Mouse (Mus musculus): ENCODE data around the gene Cdca4. TPM values are rescaled to one million over a fixed set of nuclear protein-coding genes. Genes with fewer than 3 reads are reported as not detected.
A peak's percentile ranks its signal among the peaks of the same experiment; 100 is the strongest.

Gene Cdca4
- polyA plus RNA-seq, 1 experiment from 2014 or later = 53.2 TPM

DNA sequence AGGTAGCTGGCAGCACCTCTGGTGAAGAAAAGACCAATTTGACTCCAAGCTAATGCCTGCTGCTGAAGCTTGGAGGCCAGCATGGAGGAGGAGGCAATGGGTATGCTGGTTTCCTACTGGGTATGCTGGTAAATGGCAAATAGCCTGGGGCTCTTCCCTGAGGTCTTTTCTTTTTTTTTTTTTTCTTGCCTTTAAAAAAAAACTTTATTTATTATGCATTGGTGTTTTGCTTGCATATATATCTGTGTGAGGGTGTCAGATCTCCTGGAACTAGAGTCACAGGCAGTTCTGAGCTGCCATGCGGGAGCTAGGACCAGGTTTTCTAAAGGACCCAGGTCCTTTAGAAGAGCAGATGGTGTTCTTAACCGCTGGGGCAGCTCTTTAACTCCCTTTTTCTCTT is 42.0 kb upstream of the Cdca4 start:
- ATAC-seq (replicated peaks; ENCODE audit: extremely low read depth, insufficient read depth, low FRiP score) = no peak
- H3K36me3 ChIP-seq (ENCODE audit: control insufficient read depth, insufficient read depth) = no peaks in the 10 kb centered on the region
- WGBS = 89% methylated on average over 2 of the region's 2 CpGs
- H3K27ac ChIP-seq (ENCODE audit: low read length) = no peak overlapping the region; the same call in 1 of the 2 replicates
- no peaks in the 10 kb centered on the region for H3K9me3 ChIP-seq (replicated peaks; ENCODE audit: control insufficient read depth, low read length)
- 0 out of 2 replicates have a peak overlapping the region, but pooled peaks have one; percentile 6 for H3K4me3 ChIP-seq (ENCODE audit: low read length)
- peaks cover 43% of the 10 kb centered on the region for H3K27me3 ChIP-seq (ENCODE audit: control insufficient read depth, insufficient read depth, low read length)
- peaks cover 23% of the 10 kb centered on the region for H3K4me1 ChIP-seq (ENCODE audit: control insufficient read depth, insufficient read depth, low read length)
- no peak overlapping the region for H3K9ac ChIP-seq (ENCODE audit: low read length)
- H3K4me2 ChIP-seq (ENCODE audit: low read depth, low read length) = no peak overlapping the region; the same call in 1 of the 2 replicates

DNA sequence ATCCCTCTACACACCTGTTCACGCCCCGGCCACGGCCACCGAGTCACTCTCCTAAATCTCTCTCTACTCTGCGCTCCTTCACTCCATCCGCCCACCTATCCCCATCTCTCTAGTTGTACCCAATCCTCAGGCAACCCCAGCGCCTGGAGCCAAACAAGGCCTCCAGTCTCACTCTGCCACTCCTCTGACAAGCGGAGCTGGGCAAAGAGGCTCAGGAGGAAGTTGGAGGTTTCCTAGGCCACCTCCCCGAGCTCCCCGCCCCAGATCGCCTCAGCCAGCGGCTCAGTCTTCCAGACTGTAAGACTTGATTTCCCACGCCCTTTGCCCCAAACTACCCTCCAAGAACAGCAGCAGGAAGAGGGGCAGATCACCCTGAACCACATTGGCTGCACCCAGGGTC is 41.6 kb upstream of the Cdca4 start:
- ATAC-seq (replicated peaks; ENCODE audit: extremely low read depth, insufficient read depth, low FRiP score) = no peak
- WGBS = 48% methylated on average over 13 of the region's 13 CpGs
- Histone ChIP-seq H3K9me3 (replicated peaks; ENCODE audit: control insufficient read depth, low read length) (no peaks in the 10 kb centered on the region), H3K36me3 (ENCODE audit: control insufficient read depth, insufficient read depth) (no peaks in the 10 kb centered on the region), H3K27me3 (ENCODE audit: control insufficient read depth, insufficient read depth, low read length) (peaks cover 38% of the 10 kb centered on the region), H3K4me2 (ENCODE audit: low read depth, low read length) (no peak overlapping the region; the same call in 1 of the 2 replicates), H3K9ac (ENCODE audit: low read length) (no peak overlapping the region), H3K4me3 (ENCODE audit: low read length) (0 out of 2 replicates have a peak overlapping the region, but pooled peaks have one; percentile 6), H3K4me1 (ENCODE audit: control insufficient read depth, insufficient read depth, low read length) (peaks cover 18% of the 10 kb centered on the region), H3K27ac (ENCODE audit: low read length) (no peak overlapping the region; the same call in 1 of the 2 replicates)

DNA sequence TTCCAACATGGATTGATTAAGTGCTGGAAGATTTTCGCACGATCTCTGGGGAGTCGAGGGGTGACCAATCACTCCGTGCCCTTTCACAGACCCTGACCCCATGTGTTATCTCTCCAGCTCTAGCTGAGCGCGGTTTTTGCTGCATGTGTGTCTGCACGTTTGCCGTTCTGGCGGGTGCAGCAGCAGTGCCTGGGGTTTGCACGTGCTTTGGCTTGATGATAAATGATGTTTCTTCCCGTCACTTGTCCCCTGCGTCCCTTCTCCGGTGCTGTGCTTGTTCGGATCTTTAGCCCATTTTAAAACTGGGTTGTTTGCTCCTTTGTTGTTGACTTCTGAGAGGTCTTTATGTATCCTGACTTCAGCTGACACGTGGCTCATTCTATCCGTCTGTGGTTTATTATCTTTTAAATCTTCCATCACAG is 40.6 kb upstream of the Cdca4 start:
- Histone ChIP-seq H3K27ac (ENCODE audit: low read length) (no peak overlapping the region; the same call in 1 of the 2 replicates), H3K4me1 (ENCODE audit: control insufficient read depth, insufficient read depth, low read length) (peaks cover 18% of the 10 kb centered on the region), H3K36me3 (ENCODE audit: control insufficient read depth, insufficient read depth) (no peaks in the 10 kb centered on the region), H3K9ac (ENCODE audit: low read length) (no peak overlapping the region), H3K4me2 (ENCODE audit: low read depth, low read length) (peak overlapping the region; percentile 49), H3K4me3 (ENCODE audit: low read length) (0 out of 2 replicates have a peak overlapping the region, but pooled peaks have one; percentile 18), H3K9me3 (replicated peaks; ENCODE audit: control insufficient read depth, low read length) (no peaks in the 10 kb centered on the region), H3K27me3 (ENCODE audit: control insufficient read depth, insufficient read depth, low read length) (peaks cover 32% of the 10 kb centered on the region)
- ATAC-seq (replicated peaks; ENCODE audit: extremely low read depth, insufficient read depth, low FRiP score) = no peak
- 5% methylated on average over 16 of the region's 16 CpGs for WGBS

DNA sequence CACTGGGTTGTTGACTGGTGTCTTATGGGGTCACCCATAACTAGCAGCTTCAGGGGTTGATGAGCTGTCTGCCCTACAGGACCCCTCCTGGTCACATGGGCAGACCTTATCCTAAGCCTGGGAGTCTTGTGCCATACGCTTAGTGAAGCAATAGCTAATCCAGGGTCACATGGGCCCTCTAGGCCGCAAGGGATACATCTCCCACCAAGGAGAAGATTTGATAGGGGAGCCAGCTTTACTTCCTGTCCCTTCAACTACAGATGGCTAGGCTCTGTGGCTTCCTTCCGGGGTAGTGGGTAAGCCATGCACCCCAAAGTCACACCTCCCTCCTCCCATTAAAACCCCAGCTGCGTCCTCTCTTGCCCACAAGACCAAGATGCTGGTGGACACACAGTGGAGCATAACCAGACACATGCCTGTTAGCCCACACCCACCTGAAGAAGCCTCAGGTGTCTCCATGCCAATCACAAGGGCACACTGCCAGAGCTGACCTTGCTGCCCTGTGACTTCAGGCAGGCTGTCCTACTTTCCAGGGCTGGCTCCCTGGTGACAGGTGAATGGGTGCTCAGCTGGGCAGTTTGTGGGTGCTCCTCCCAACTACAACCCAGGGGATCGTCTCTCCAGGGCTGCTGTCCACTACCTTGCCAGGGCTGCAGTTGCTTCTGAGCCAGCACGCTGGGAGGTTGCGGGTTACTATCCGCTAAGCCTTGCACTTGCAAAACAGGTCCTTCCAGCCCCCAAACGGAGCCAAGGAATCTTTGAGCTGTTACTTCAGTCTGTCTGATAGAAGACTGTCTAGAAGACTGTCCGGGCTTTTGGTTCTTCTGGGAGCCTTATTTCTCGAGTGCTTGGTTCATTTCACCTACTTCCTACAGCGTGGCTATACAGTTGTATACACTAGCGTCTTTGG is 39.2 kb upstream of the Cdca4 start, which contains the start of gene Gpr132:
Gene Gpr132 (minus strand): TSS at position 51 of the 910 bp plus-strand sequence.
- ATAC-seq (replicated peaks; ENCODE audit: extremely low read depth, insufficient read depth, low FRiP score) = no peak
- Histone ChIP-seq H3K27me3 (ENCODE audit: control insufficient read depth, insufficient read depth, low read length) (peaks cover 20% of the 10 kb centered on the region), H3K27ac (ENCODE audit: low read length) (no peak within 1 kb of the TSS), H3K9ac (ENCODE audit: low read length) (no peak within 1 kb of the TSS), H3K4me3 (ENCODE audit: low read length) (no peak within 1 kb of the TSS), H3K9me3 (replicated peaks; ENCODE audit: control insufficient read depth, low read length) (no peaks in the 10 kb centered on the region), H3K4me1 (ENCODE audit: control insufficient read depth, insufficient read depth, low read length) (peaks cover 14% of the 10 kb centered on the region), H3K4me2 (ENCODE audit: low read depth, low read length) (no peak within 1 kb of the TSS), H3K36me3 (ENCODE audit: control insufficient read depth, insufficient read depth) (no peaks in the 10 kb centered on the region)
- WGBS = 60% methylated on average over 13 of the region's 13 CpGs

- H3K4me2 ChIP-seq (ENCODE audit: low read depth, low read length) = no peak overlapping the region
- H3K9me3 ChIP-seq (replicated peaks; ENCODE audit: control insufficient read depth, low read length) = no peaks in the 10 kb centered on the region
- peaks cover 14% of the 10 kb centered on the region for H3K4me1 ChIP-seq (ENCODE audit: control insufficient read depth, insufficient read depth, low read length)
- ATAC-seq (replicated peaks; ENCODE audit: extremely low read depth, insufficient read depth, low FRiP score) = no peak
- 82% methylated on average over 7 of the region's 7 CpGs for WGBS
- H3K27ac ChIP-seq (ENCODE audit: low read length) = no peak overlapping the region
- H3K36me3 ChIP-seq (ENCODE audit: control insufficient read depth, insufficient read depth) = no peaks in the 10 kb centered on the region
- H3K9ac ChIP-seq (ENCODE audit: low read length) = no peak overlapping the region
- H3K4me3 ChIP-seq (ENCODE audit: low read length) = no peak overlapping the region
- peaks cover 17% of the 10 kb centered on the region for H3K27me3 ChIP-seq (ENCODE audit: control insufficient read depth, insufficient read depth, low read length)
Observed at GRCm38 (mm10) chr12:112867106-112867674, 38.0 kb upstream of the Cdca4 start.

DNA sequence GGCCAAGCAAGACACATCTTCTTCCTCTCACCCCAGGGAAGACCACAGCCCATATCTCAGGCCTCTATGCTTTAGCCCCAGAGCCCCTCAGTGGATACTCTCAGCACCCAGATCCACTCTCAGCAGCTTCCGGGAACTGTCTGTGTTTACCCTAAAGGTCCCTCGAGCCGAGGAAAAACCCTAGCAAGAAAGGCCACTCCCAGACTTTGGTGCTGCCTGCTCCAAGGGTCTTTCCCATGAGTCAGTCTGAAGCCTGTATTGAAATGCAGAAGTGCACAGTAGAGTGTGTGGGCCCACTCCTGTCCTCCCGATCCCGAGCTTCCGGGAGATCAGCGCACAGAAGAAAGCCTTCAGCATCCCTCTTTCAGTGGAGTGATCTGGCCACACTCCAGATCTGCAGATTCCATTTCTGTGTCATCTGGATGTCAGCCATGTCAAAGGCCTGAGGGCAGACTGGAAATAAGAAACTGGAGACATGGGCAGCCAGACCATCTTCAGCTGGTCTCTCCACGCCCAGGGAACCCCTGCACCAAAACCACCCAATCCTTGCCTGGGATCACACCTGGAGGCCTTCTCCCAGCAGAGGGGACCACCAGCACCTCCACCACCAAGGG is 37.4 kb upstream of the Cdca4 start:
- H3K9me3 ChIP-seq (replicated peaks; ENCODE audit: control insufficient read depth, low read length) = no peaks in the 10 kb centered on the region
- no peak overlapping the region for H3K27ac ChIP-seq (ENCODE audit: low read length)
- H3K27me3 ChIP-seq (ENCODE audit: control insufficient read depth, insufficient read depth, low read length) = peaks cover 12% of the 10 kb centered on the region
- no peak for ATAC-seq (replicated peaks; ENCODE audit: extremely low read depth, insufficient read depth, low FRiP score)
- peaks cover 14% of the 10 kb centered on the region for H3K4me1 ChIP-seq (ENCODE audit: control insufficient read depth, insufficient read depth, low read length)
- no peak overlapping the region for H3K4me3 ChIP-seq (ENCODE audit: low read length)
- H3K9ac ChIP-seq (ENCODE audit: low read length) = 0 out of 2 replicates have a peak overlapping the region, but pooled peaks have one; percentile 1
- 41% methylated on average over 8 of the region's 8 CpGs for WGBS
- no peak overlapping the region for H3K4me2 ChIP-seq (ENCODE audit: low read depth, low read length)
- no peaks in the 10 kb centered on the region for H3K36me3 ChIP-seq (ENCODE audit: control insufficient read depth, insufficient read depth)

- Histone ChIP-seq H3K36me3 (ENCODE audit: control insufficient read depth, insufficient read depth) (no peaks in the 10 kb centered on the region), H3K9me3 (replicated peaks; ENCODE audit: control insufficient read depth, low read length) (no peaks in the 10 kb centered on the region), H3K9ac (ENCODE audit: low read length) (no peak overlapping the region), H3K4me1 (ENCODE audit: control insufficient read depth, insufficient read depth, low read length) (peaks cover 12% of the 10 kb centered on the region), H3K4me2 (ENCODE audit: low read depth, low read length) (no peak overlapping the region), H3K27me3 (ENCODE audit: control insufficient read depth, insufficient read depth, low read length) (peaks cover 3% of the 10 kb centered on the region; the same call in 1 of the 2 replicates), H3K27ac (ENCODE audit: low read length) (no peak overlapping the region), H3K4me3 (ENCODE audit: low read length) (no peak overlapping the region)
- ATAC-seq (replicated peaks; ENCODE audit: extremely low read depth, insufficient read depth, low FRiP score) = no peak
- WGBS = 72% methylated on average over 7 of the region's 7 CpGs
Observed at GRCm38 (mm10) chr12:112864804-112865203, 35.6 kb upstream of the Cdca4 start.

DNA sequence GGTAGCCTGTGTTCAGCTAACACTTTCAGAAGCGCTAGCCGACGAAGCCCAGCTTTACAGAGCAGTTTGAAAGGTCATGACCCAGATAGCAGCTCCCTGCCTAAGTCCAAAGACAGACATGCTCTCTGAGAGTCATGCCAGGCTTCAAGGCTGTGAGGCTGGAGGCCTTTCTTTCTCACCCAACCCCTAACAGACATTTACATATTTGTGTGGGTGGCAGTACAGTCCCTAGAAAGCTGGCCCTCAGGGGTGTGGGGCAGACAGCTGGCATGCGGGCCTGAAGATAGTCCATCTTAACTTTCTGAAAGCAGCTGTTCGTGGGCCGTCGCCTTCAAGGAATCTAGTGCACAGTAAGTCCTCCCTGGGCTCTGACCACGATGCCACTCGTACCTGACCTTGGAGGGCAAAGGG is 32.7 kb upstream of the Cdca4 start:
- Histone ChIP-seq H3K27ac (ENCODE audit: low read length) (no peak overlapping the region), H3K9ac (ENCODE audit: low read length) (no peak overlapping the region), H3K9me3 (replicated peaks; ENCODE audit: control insufficient read depth, low read length) (no peaks in the 10 kb centered on the region), H3K4me2 (ENCODE audit: low read depth, low read length) (no peak overlapping the region), H3K4me3 (ENCODE audit: low read length) (no peak overlapping the region), H3K4me1 (ENCODE audit: control insufficient read depth, insufficient read depth, low read length) (peaks cover 3% of the 10 kb centered on the region; the same call in 1 of the 2 replicates), H3K36me3 (ENCODE audit: control insufficient read depth, insufficient read depth) (no peaks in the 10 kb centered on the region), H3K27me3 (ENCODE audit: control insufficient read depth, insufficient read depth, low read length) (peaks cover 3% of the 10 kb centered on the region; the same call in 1 of the 2 replicates)
- ATAC-seq (replicated peaks; ENCODE audit: extremely low read depth, insufficient read depth, low FRiP score) = no peak
- WGBS = 55% methylated on average over 9 of the region's 9 CpGs

All from heart, embryonic 16.5 days (tissue).